8 mouse cellular contexts compared by ENCODE assay signal in the genomic region with DNA sequence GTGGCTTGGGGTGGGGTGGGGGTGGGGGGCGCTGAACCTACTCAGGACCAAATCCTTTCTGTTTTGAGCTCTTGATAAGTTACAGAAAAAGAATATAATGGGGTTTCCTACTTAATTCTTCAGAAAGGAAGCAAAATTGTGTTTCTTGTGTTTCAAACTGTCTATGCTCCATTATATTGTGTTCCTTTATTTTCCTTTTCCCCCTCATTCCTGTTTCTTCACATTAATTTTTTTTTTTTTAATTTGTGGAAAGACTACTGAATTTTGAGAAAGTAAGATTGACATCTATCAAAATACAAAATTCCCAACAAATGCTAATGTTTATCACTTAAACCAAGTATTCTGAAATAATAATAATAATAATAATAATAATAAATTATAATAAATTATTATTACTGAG. TPM values are rescaled to one million over a fixed set of nuclear protein-coding genes. Genes with fewer than 3 reads are reported as not detected.
DNase-seq lines count a peak whose midpoint lies in the region; ATAC-seq lines count a peak whose summit lies in the region.

No protein-coding gene starts in this region.

- WGBS in kidney, embryonic 15.5 days, result 7% methylated on average over 1 of the region's 1 CpGs
- WGBS in embryonic facial prominence, embryonic 10.5 days, result 7% methylated on average over 1 of the region's 1 CpGs
- 20% methylated on average over 1 of the region's 1 CpGs for WGBS in hindbrain, embryonic 14.5 days
- 17% methylated on average over 1 of the region's 1 CpGs for WGBS in midbrain, embryonic 12.5 days

- H3K4me1 ChIP-seq in kidney, embryonic 15.5 days, result peaks cover 2% of the 10 kb centered on the region; the same call in 1 of the 2 replicates
- H3K4me1 ChIP-seq in embryonic facial prominence, embryonic 10.5 days, result 0 out of 2 replicates have a peak, but pooled peaks cover 7% of the 10 kb centered on the region
- no peaks in the 10 kb centered on the region for H3K4me1 ChIP-seq in hindbrain, embryonic 14.5 days (replicated peaks; ENCODE audit: control insufficient read depth, insufficient read depth, low read length)
- H3K4me1 ChIP-seq in midbrain, embryonic 12.5 days, result peaks cover 9% of the 10 kb centered on the region; the same call in 1 of the 2 replicates

- DNase-seq in kidney, postnatal 10 days, result no peak
- no peak for DNase-seq in embryonic facial prominence, embryonic 10.5 days (ENCODE audit: low spot score)
- no peak for DNase-seq in hindbrain, embryonic 14.5 days (ENCODE audit: low spot score)
- DNase-seq in layer of hippocampus, adult 9-11 months, result no peak
- no peak for DNase-seq in layer of hippocampus, adult 9-10 months (ENCODE audit: low spot score)
- DNase-seq in ovary, postnatal 14 days (ENCODE audit: low spot score), result no peak

- no peak for ATAC-seq in kidney, embryonic 15.5 days (replicated peaks; ENCODE audit: low FRiP score)
- ATAC-seq in hindbrain, embryonic 14.5 days (ENCODE audit: low FRiP score), result no peak
- ATAC-seq in midbrain, embryonic 12.5 days (ENCODE audit: low FRiP score, low read depth), result no peak

- peak overlapping the region; percentile 50 for H3K4me3 ChIP-seq in kidney, embryonic 15.5 days (replicated peaks)
- peak overlapping the region; percentile 52 for H3K4me3 ChIP-seq in embryonic facial prominence, embryonic 10.5 days
- H3K4me3 ChIP-seq in hindbrain, embryonic 14.5 days (replicated peaks; ENCODE audit: low read length), result peak overlapping the region; percentile 31
- H3K4me3 ChIP-seq in midbrain, embryonic 12.5 days, result peak overlapping the region; percentile 35

- peak overlapping the region; percentile 96 for H3K27ac ChIP-seq in kidney, embryonic 15.5 days
- H3K27ac ChIP-seq in embryonic facial prominence, embryonic 10.5 days (replicated peaks), result peak overlapping the region; percentile 86
- H3K27ac ChIP-seq in hindbrain, embryonic 14.5 days, result peak overlapping the region; percentile 79
- H3K27ac ChIP-seq in midbrain, embryonic 12.5 days (replicated peaks), result peak overlapping the region; percentile 86

- no peaks in the 10 kb centered on the region for H3K27me3 ChIP-seq in kidney, embryonic 15.5 days
- no peaks in the 10 kb centered on the region for H3K27me3 ChIP-seq in embryonic facial prominence, embryonic 10.5 days (replicated peaks; ENCODE audit: low read depth, poor library complexity, severe bottlenecking)
- H3K27me3 ChIP-seq in hindbrain, embryonic 14.5 days (ENCODE audit: control insufficient read depth, insufficient read depth, low read length), result no peaks in the 10 kb centered on the region
- H3K27me3 ChIP-seq in midbrain, embryonic 12.5 days, result no peaks in the 10 kb centered on the region

- peak overlapping the region; percentile 54 for H3K4me2 ChIP-seq in kidney, embryonic 15.5 days
- H3K4me2 ChIP-seq in hindbrain, embryonic 14.5 days (replicated peaks), result peak overlapping the region; percentile 52
- H3K4me2 ChIP-seq in midbrain, embryonic 12.5 days (replicated peaks), result peak overlapping the region; percentile 51

- peaks cover 27% of the 10 kb centered on the region for H3K36me3 ChIP-seq in kidney, embryonic 15.5 days
- no peaks in the 10 kb centered on the region for H3K36me3 ChIP-seq in embryonic facial prominence, embryonic 10.5 days (replicated peaks)
- H3K36me3 ChIP-seq in hindbrain, embryonic 14.5 days (replicated peaks; ENCODE audit: control insufficient read depth, insufficient read depth), result no peaks in the 10 kb centered on the region
- no peaks in the 10 kb centered on the region for H3K36me3 ChIP-seq in midbrain, embryonic 12.5 days

- H3K9ac ChIP-seq in kidney, embryonic 15.5 days, result peak overlapping the region; percentile 46
- peak overlapping the region; percentile 54 for H3K9ac ChIP-seq in hindbrain, embryonic 14.5 days
- H3K9ac ChIP-seq in midbrain, embryonic 12.5 days (replicated peaks), result no peak overlapping the region

- H3K9me3 ChIP-seq in kidney, embryonic 15.5 days (replicated peaks), result no peaks in the 10 kb centered on the region
- H3K9me3 ChIP-seq in embryonic facial prominence, embryonic 10.5 days, result no peaks in the 10 kb centered on the region
- H3K9me3 ChIP-seq in hindbrain, embryonic 14.5 days (ENCODE audit: control insufficient read depth, low read length), result no peaks in the 10 kb centered on the region
- no peaks in the 10 kb centered on the region for H3K9me3 ChIP-seq in midbrain, embryonic 12.5 days

RNA-seq across cellular contexts. Expression of a gene that starts 0.8 kb away (rescaled TPM):
- polyA plus RNA-seq in kidney, embryonic 15.5 days (2015; fragmentation: Nextera tagmentation; extraction: Ambion mirVana), result 0.51 and 1.1 TPM in 2 replicates
- not detected in 2 replicates for polyA plus RNA-seq in embryonic facial prominence, embryonic 10.5 days (2016; fragmentation: Nextera tagmentation; extraction: Ambion mirVana)
- 0.17 and 0.37 TPM in 2 replicates for polyA plus RNA-seq in hindbrain, embryonic 14.5 days (2014; fragmentation: Nextera tagmentation; extraction: Ambion mirVana)
- polyA plus RNA-seq in midbrain, embryonic 12.5 days (2016; fragmentation: Nextera tagmentation; extraction: Ambion mirVana), result 0.14 TPM in 1 of 2 replicates, not detected in the other
